Mouse (Mus musculus) E14TG2a.4 (cell line): ENCODE data around the gene Sparc.

Experiments
- H3K27me3 ChIP-seq: 2 replicates; pipeline ENCODE4 v1.6.1; 2014; ENCODE audit warnings: low read length, control low read depth; ENCODE audit not compliant: insufficient read depth
- H3K36me3 ChIP-seq: 2 replicates; pipeline ENCODE4 v1.6.1; 2014; ENCODE audit warnings: low read length, control low read depth; ENCODE audit not compliant: insufficient read depth
- H3K4me1 ChIP-seq: replicated peaks from 2 replicates; pipeline ENCODE4 v1.6.1; 2014; ENCODE audit warnings: low read depth, low read length, control low read depth
- H3K4me3 ChIP-seq: replicated peaks from 2 replicates; pipeline ENCODE4 v1.5.1; 2014; ENCODE audit warnings: mild to moderate bottlenecking, low read length
- H3K9me3 ChIP-seq: 2 replicates; pipeline ENCODE4 v1.6.1; 2014; ENCODE audit warnings: low read length, control low read depth
- CTCF ChIP-seq: conservative IDR thresholded peaks from 2 replicates; pipeline ENCODE4 v1.5.1; 2014; ENCODE audit warnings: low read length
- NANOG ChIP-seq: IDR thresholded peaks from 2 replicates; pipeline ENCODE4 v1.6.1; 2014; ENCODE audit warnings: borderline replicate concordance, low read length, mixed read lengths
- POU5F1 ChIP-seq: IDR thresholded peaks from 2 replicates; pipeline ENCODE4 v1.6.1; 2014; ENCODE audit warnings: low read length, borderline replicate concordance

Gene Sparc

DNA sequence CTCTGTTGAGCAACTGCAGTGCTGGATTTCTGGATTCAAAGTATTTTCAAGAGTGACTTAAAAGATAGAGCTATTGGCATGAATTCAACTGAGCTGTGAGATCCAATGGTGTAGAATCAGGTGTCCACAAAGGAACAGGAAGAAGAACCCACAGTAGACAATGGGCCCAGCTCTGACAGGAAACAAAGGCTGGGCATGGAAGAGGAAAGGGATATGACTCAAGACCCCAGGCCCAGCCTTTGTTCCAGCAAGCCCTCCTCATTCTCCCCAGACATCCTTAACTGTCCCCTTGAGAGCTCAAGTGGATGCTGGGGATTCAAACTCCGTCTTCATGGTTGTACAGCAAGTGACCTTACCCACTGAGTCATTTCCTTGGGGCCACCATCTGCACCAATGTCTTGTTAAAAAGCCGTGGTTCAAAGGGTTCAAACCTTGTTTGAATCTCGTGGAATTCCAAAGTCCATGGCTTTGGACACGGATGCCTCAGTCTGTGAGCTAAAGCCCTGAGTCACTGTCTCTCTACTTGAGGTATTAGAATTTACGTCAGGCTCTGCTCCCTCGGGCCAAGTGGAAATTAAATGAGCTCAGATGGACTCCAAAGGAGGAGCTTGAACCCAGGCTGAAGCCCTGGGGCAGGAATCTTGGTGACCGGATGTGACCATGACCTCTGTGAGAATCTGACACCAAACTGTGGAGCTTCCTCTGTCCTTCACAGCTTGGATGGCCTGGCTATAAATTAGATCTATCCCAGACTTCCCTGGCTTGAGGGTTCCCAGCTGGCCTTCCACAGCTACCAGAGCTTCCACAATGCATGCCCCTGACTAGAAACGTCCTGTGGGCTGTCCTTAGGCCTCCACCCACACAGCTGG, 17.1 kb downstream of the Sparc start:
- Histone ChIP-seq H3K4me3 (no peak overlapping the region), H3K4me1 (peaks cover 49% of the 10 kb centered on the region), H3K27me3 (no peaks in the 10 kb centered on the region), H3K9me3 (no peaks in the 10 kb centered on the region), H3K36me3 (peaks cover 90% of the 10 kb centered on the region)
- TF ChIP-seq CTCF (no peak), NANOG (no peak), POU5F1 (no peak)

DNA sequence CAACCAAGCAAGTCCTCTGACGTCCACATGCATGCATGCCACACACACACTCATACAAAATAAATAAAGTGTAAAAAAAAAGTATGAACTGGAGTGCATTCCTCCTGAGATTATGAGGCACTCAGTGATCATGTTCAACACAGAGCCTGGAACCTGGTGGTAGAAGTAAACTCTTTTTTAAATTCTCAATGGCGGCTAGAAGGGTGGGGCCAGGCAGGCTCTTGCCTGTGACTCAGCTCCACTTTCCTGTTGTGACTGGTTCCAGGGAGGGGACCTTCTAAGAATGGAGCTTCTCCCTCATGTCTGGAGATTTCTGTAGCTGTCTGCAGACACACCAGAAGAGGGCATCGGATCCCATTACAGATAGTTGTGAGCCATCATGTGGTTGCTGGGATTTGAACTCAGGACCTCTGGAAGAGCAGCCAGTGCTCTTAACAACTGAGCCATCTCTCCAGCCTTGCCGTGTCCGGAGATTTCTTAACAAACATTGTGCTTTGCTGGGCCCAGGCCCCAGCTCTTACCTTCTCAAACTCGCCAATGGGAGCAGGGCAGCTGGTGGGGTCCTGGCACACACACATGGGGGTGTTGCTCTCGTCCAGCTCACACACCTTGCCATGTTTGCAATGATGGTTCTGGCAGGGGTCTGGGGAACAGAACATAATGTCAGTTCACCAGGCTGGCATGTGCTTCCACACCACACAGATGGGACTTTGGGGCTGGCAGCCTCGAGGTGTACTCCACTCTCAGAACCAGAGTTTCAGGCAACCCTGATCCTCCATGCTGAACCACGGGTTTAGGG, 18.1 kb downstream of the Sparc start:
- Histone ChIP-seq H3K27me3 (no peaks in the 10 kb centered on the region), H3K9me3 (no peaks in the 10 kb centered on the region), H3K4me3 (no peak overlapping the region), H3K36me3 (peaks cover 88% of the 10 kb centered on the region), H3K4me1 (peaks cover 40% of the 10 kb centered on the region)
- TF ChIP-seq POU5F1 (no peak), CTCF (no peak), NANOG (no peak)

GRCm38 (mm10) chr11:55400863-55401262, 22.1 kb downstream of the Sparc start:
- H3K4me1 ChIP-seq: peaks cover 17% of the 10 kb centered on the region
- H3K4me3 ChIP-seq: no peak overlapping the region
- peaks cover 84% of the 10 kb centered on the region for H3K36me3 ChIP-seq
- H3K9me3 ChIP-seq: no peaks in the 10 kb centered on the region
- no peaks in the 10 kb centered on the region for H3K27me3 ChIP-seq
- TF ChIP-seq CTCF (no peak), NANOG (no peak), POU5F1 (no peak)

GRCm38 (mm10) chr11:55398371-55398770, 24.6 kb downstream of the Sparc start:
- Histone ChIP-seq H3K9me3 (no peaks in the 10 kb centered on the region), H3K4me3 (no peak overlapping the region), H3K36me3 (peaks cover 80% of the 10 kb centered on the region), H3K27me3 (no peaks in the 10 kb centered on the region), H3K4me1 (peaks cover 13% of the 10 kb centered on the region; the same call in 1 of the 2 replicates)
- no peak for TF ChIP-seq CTCF
- no peak for TF ChIP-seq POU5F1
- no peak for TF ChIP-seq NANOG

DNA sequence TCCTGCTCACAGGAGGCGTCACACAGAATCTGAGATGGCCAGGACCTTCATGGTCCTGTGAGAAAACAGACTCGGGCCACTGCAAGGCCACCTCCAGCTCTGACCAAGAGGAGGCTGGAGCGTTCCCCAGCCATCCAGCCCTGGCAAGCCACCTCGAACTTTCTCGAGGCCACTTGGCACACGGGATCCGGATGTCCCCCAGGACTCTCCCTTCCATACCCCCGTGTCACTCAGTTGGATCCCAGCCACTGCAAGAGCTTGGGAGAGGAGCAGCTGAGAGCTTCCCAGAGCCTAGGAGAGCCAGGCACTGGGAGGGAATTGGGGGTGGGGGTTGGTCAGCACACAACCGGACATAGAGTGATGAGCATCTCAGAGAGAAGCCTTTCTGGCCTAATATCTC, 25.5 kb downstream of the Sparc start:
- H3K36me3 ChIP-seq: peaks cover 73% of the 10 kb centered on the region
- no peaks in the 10 kb centered on the region for H3K9me3 ChIP-seq
- no peaks in the 10 kb centered on the region for H3K27me3 ChIP-seq
- TF ChIP-seq CTCF: no peak
- no peak for TF ChIP-seq POU5F1
- TF ChIP-seq NANOG: no peak
- H3K4me3 ChIP-seq: no peak overlapping the region
- peaks cover 16% of the 10 kb centered on the region for H3K4me1 ChIP-seq

- peaks cover 69% of the 10 kb centered on the region for H3K36me3 ChIP-seq
- no peak for TF ChIP-seq NANOG
- TF ChIP-seq CTCF: no peak
- no peak for TF ChIP-seq POU5F1
These were observed 25.9 kb downstream of the Sparc start for GRCm38 (mm10) chr11:55397036-55397435.

GRCm38 (mm10) chr11:55395073-55395642, 27.8 kb downstream of the Sparc start:
- Histone ChIP-seq H3K4me3 (no peak overlapping the region), H3K36me3 (peaks cover 56% of the 10 kb centered on the region), H3K4me1 (peaks cover 20% of the 10 kb centered on the region), H3K9me3 (no peaks in the 10 kb centered on the region), H3K27me3 (no peaks in the 10 kb centered on the region)
- no peak for TF ChIP-seq CTCF
- no peak for TF ChIP-seq POU5F1
- no peak for TF ChIP-seq NANOG

More at GRCm38 (mm10) chr11:55397036-55397435, 25.9 kb downstream of the Sparc start:
- H3K9me3 ChIP-seq: no peaks in the 10 kb centered on the region
- no peaks in the 10 kb centered on the region for H3K27me3 ChIP-seq
- no peak overlapping the region for H3K4me3 ChIP-seq
- peaks cover 20% of the 10 kb centered on the region for H3K4me1 ChIP-seq

- no peak overlapping the region for H3K4me3 ChIP-seq
- no peak for TF ChIP-seq POU5F1
- TF ChIP-seq NANOG: no peak
- TF ChIP-seq CTCF: no peak
These were observed 28.4 kb downstream of the Sparc start for GRCm38 (mm10) chr11:55394592-55394991.

More at GRCm38 (mm10) chr11:55394592-55394991, 28.4 kb downstream of the Sparc start:
- Histone ChIP-seq H3K9me3 (no peaks in the 10 kb centered on the region), H3K4me1 (peaks cover 20% of the 10 kb centered on the region), H3K36me3 (peaks cover 50% of the 10 kb centered on the region), H3K27me3 (no peaks in the 10 kb centered on the region)
